Mouse (Mus musculus): ENCODE results near the gene P2ry2. TPM values are rescaled to one million over a fixed set of nuclear protein-coding genes. Genes with fewer than 3 reads are reported as not detected.

P2ry2 gene
- polyA plus RNA-seq, 1 experiment from 2014 or later, result 4.2 TPM

DNA sequence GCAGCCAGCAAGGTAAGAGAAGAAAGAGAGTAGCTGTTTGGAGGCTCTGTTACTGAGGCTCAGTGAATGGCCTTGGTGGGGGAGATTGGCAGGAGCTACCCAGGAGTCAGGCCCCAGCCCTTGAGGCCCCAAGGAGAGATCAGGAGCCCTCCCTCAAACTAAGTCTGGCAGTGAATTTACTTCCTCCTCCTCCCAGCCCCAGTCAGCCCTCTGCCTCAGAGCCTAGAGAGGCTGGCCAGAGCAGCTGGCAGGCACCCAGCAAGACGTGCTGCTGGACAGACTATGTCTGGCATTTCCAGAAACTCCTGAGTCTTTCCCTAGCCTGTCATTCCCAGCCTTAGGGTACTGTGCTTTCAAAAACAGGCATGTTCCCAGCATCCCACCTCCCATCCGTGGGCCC, 33.5 kb downstream of the P2ry2 start:
- Histone ChIP-seq H3K9ac (ENCODE audit: low read depth, low read length) (no peak overlapping the region), H3K9me3 (replicated peaks; ENCODE audit: low read length) (no peaks in the 10 kb centered on the region), H3K36me3 (ENCODE audit: insufficient read depth, low read length) (no peaks in the 10 kb centered on the region), H3K4me2 (ENCODE audit: low read length) (no peak overlapping the region), H3K27me3 (ENCODE audit: insufficient read depth, low read length) (0 out of 2 replicates have a peak, but pooled peaks cover 1% of the 10 kb centered on the region), H3K4me1 (replicated peaks; ENCODE audit: insufficient read depth, low read length) (peaks cover 7% of the 10 kb centered on the region), H3K27ac (no peak overlapping the region), H3K4me3 (replicated peaks; ENCODE audit: low read depth, low read length) (no peak overlapping the region)
- WGBS, result 27% methylated on average over 2 of the region's 2 CpGs
- ATAC-seq (replicated peaks; ENCODE audit: low FRiP score, low read depth) (0 out of 2 replicates have a peak, but pooled peaks have one; percentile 17), DNase-seq (ENCODE audit: low spot score) (peak; percentile 62)
- no peak for TF ChIP-seq CTCF (IDR thresholded peaks at IDR 0.05; ENCODE audit: low read depth)

DNA sequence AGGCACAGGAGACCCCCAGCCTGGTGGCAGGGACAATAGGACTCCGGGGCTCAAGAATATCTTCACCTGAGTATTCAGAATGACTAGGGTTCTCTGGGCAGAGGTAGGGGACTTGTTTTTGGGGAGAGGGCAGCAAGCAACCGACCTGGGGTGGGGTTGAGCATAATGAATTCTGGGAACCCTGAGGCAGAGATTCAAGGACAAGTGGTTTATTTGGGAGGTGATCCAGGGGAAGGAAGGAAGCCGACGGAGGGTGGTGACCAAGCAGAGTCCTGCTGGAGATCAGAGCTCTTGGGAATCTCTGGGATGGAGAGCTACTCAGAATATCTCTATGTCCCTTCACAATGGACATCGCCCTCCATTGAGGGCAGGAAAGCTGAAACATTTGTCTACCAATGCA, 34.5 kb downstream of the P2ry2 start:
- no peaks in the 10 kb centered on the region for H3K9me3 ChIP-seq (replicated peaks; ENCODE audit: low read length)
- H3K4me3 ChIP-seq (replicated peaks; ENCODE audit: low read depth, low read length), result no peak overlapping the region
- 80% methylated on average over 5 of the region's 5 CpGs for WGBS
- H3K9ac ChIP-seq (ENCODE audit: low read depth, low read length), result no peak overlapping the region
- H3K36me3 ChIP-seq (ENCODE audit: insufficient read depth, low read length), result no peaks in the 10 kb centered on the region
- ATAC-seq (replicated peaks; ENCODE audit: low FRiP score, low read depth), result no peak
- no peak for DNase-seq (ENCODE audit: low spot score)
- H3K27ac ChIP-seq, result no peak overlapping the region
- no peak for TF ChIP-seq CTCF (IDR thresholded peaks at IDR 0.05; ENCODE audit: low read depth)
- H3K4me1 ChIP-seq (replicated peaks; ENCODE audit: insufficient read depth, low read length), result peaks cover 10% of the 10 kb centered on the region
- peaks cover 10% of the 10 kb centered on the region; the same call in 1 of the 2 replicates for H3K27me3 ChIP-seq (ENCODE audit: insufficient read depth, low read length)
- no peak overlapping the region for H3K4me2 ChIP-seq (ENCODE audit: low read length)

DNA sequence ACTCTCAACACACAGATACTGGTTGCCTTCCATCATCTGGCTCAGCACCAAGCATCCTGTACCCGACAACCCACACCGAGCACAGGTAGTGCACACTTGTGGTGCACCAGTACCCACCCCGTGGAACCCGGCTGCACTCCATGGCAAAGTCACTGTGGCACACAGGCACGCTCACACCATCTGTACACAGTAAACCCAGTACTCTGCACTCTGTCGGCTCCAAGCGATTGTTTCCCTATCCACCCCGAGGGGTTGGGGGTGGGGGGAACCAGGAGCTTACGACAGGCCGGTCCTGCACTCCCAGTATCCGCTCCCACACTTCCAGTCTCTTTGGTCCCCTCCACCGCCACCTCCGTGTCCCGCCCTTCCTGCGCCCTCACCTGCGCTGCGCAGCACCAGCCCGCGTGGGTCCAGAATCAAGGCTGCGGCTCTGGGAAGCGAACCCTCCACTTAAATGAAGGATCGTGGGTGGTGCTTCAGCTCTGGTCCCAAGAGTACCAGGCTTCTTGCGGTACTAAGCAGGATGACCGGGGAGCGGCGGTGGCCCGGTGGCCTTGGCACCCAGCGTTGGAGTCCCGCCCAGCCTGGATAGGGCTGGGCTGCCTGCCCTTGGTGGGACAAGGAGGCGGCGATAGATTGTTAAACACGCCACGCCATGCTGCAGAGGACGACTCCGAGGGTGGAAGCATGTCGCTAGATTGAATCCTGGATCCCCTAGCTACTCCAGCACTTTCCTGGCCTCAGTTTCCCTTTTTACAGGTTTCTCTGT, 38.3 kb downstream of the P2ry2 start, which contains the start of gene P2ry6:
P2ry6 (minus strand) TSS at position 515 of the 769 bp plus-strand sequence.
- Histone ChIP-seq H3K4me3 (replicated peaks; ENCODE audit: low read depth, low read length) (peak within 1 kb of the TSS; percentile 24), H3K36me3 (ENCODE audit: insufficient read depth, low read length) (no peaks in the 10 kb centered on the region), H3K9me3 (replicated peaks; ENCODE audit: low read length) (no peaks in the 10 kb centered on the region), H3K9ac (ENCODE audit: low read depth, low read length) (no peak within 1 kb of the TSS; the same call in 1 of the 2 replicates), H3K27me3 (ENCODE audit: insufficient read depth, low read length) (peaks cover 10% of the 10 kb centered on the region; the same call in 1 of the 2 replicates), H3K4me2 (ENCODE audit: low read length) (peak within 1 kb of the TSS; percentile 55), H3K4me1 (replicated peaks; ENCODE audit: insufficient read depth, low read length) (peaks cover 10% of the 10 kb centered on the region), H3K27ac (no peak within 1 kb of the TSS)
- peak; percentile 34; the same call in 1 of the 2 replicates for ATAC-seq (replicated peaks; ENCODE audit: low FRiP score, low read depth)
- no peak for DNase-seq (ENCODE audit: low spot score)
- no peak for TF ChIP-seq CTCF (IDR thresholded peaks at IDR 0.05; ENCODE audit: low read depth)
- WGBS, result 5% methylated on average over 36 of the region's 36 CpGs

DNA sequence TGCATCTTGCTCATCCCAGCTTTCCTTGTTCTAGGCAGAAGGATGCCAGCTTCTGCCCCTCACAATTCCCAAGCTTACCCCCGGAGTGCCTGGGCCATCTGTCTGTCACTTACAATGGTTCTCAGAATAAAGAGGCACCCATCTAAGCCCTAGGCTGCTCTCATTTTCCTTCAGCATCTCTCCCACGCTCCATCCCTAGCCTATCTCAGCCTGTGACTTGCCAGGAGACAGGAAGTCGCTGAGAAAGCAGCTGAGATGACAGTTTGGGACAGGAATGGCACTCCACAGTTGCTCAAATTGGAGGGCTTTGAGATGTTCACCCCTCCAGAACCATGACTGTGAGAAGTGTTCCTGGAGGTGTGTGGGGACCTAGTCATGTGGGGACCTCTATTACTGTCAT, 39.8 kb downstream of the P2ry2 start:
- no peak for TF ChIP-seq CTCF (IDR thresholded peaks at IDR 0.05; ENCODE audit: low read depth)
- Histone ChIP-seq H3K36me3 (ENCODE audit: insufficient read depth, low read length) (no peaks in the 10 kb centered on the region), H3K27ac (no peak overlapping the region), H3K9ac (ENCODE audit: low read depth, low read length) (no peak overlapping the region), H3K9me3 (replicated peaks; ENCODE audit: low read length) (no peaks in the 10 kb centered on the region), H3K4me3 (replicated peaks; ENCODE audit: low read depth, low read length) (no peak overlapping the region), H3K4me1 (replicated peaks; ENCODE audit: insufficient read depth, low read length) (peaks cover 10% of the 10 kb centered on the region), H3K27me3 (ENCODE audit: insufficient read depth, low read length) (peaks cover 10% of the 10 kb centered on the region; the same call in 1 of the 2 replicates), H3K4me2 (ENCODE audit: low read length) (no peak overlapping the region)
- DNase-seq (ENCODE audit: low spot score) (no peak), ATAC-seq (replicated peaks; ENCODE audit: low FRiP score, low read depth) (no peak)
- WGBS, result 58% methylated on average over 3 of the region's 3 CpGs

DNA sequence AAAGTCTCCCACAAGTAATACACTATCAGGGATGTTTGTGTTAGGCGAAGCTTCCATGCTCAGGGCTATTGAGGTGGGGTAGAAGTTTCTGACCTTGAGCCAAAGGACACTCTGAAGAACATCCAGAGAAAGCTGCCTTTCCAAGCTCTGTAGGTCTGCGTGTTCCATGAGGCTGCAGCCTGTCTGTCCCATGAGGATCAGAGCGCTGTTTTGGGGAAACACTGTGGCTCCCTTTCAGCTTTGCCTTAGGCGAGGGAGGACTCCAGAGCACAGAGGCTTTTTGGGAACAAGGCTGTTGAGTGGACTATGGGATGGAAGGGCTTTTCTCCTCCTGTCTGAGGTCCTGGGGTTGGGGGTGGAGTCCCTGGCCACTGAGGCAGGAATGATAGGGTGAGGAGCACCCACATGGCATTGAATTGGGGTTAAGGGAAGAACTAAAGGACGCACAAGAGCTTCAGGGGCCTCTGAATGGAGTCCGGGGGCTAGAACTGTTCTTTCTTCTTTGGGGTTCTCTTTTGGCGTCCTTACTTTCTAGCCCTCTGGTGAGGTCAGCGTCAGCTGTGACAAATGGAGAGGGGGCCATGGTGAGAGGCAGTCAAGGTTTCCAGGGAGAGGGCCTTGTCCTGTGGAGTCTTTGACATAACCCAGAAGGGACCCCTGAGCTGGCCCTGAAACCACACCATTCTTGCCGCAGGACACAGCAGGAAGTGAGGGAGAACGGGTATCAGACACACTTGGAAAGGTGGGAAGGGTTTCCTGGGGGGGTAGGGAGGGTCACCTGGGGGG, 43.6 kb downstream of the P2ry2 start:
- H3K9ac ChIP-seq (ENCODE audit: low read depth, low read length), result no peak overlapping the region
- H3K4me3 ChIP-seq (replicated peaks; ENCODE audit: low read depth, low read length), result no peak overlapping the region
- peaks cover 8% of the 10 kb centered on the region; the same call in 1 of the 2 replicates for H3K27me3 ChIP-seq (ENCODE audit: insufficient read depth, low read length)
- H3K4me1 ChIP-seq (replicated peaks; ENCODE audit: insufficient read depth, low read length), result peaks cover 2% of the 10 kb centered on the region
- no peak for TF ChIP-seq CTCF (IDR thresholded peaks at IDR 0.05; ENCODE audit: low read depth)
- H3K27ac ChIP-seq, result no peak overlapping the region
- no peak for ATAC-seq (replicated peaks; ENCODE audit: low FRiP score, low read depth)
- no peaks in the 10 kb centered on the region for H3K36me3 ChIP-seq (ENCODE audit: insufficient read depth, low read length)
- H3K9me3 ChIP-seq (replicated peaks; ENCODE audit: low read length), result no peaks in the 10 kb centered on the region
- 80% methylated on average over 10 of the region's 10 CpGs for WGBS
- no peak for DNase-seq (ENCODE audit: low spot score)
- H3K4me2 ChIP-seq (ENCODE audit: low read length), result no peak overlapping the region

DNA sequence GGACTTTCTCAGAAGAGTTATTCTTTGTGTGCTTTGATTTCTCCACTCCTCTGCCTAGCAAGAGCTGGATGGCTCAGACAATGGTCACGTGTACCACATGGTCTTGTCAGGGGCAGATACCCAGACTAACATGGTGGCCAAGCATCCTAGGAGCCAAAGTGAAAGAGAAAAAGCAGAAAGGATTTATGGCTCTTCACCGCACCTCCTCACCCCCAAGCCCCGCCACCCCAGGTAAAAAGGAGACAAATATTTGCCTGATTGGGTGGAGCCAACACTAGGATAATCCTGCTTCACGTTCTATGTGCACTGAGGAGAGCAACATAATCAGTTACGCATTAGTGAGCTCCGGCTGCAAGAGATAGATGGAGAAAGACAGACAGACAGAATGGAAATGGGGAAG, 44.3 kb downstream of the P2ry2 start:
- H3K4me3 ChIP-seq (replicated peaks; ENCODE audit: low read depth, low read length), result no peak overlapping the region
- 72% methylated on average over 6 of the region's 6 CpGs for WGBS
- no peak overlapping the region for H3K9ac ChIP-seq (ENCODE audit: low read depth, low read length)
- DNase-seq (ENCODE audit: low spot score) (no peak), ATAC-seq (replicated peaks; ENCODE audit: low FRiP score, low read depth) (no peak)
- H3K4me1 ChIP-seq (replicated peaks; ENCODE audit: insufficient read depth, low read length), result no peaks in the 10 kb centered on the region
- H3K27ac ChIP-seq, result no peak overlapping the region
- no peak overlapping the region for H3K4me2 ChIP-seq (ENCODE audit: low read length)
- H3K36me3 ChIP-seq (ENCODE audit: insufficient read depth, low read length), result no peaks in the 10 kb centered on the region
- no peak for TF ChIP-seq CTCF (IDR thresholded peaks at IDR 0.05; ENCODE audit: low read depth)
- peaks cover under 1% of the 10 kb centered on the region; the same call in 1 of the 2 replicates for H3K27me3 ChIP-seq (ENCODE audit: insufficient read depth, low read length)
- H3K9me3 ChIP-seq (replicated peaks; ENCODE audit: low read length), result no peaks in the 10 kb centered on the region

All from kidney, postnatal 0 days (tissue).